Mouse (Mus musculus): ENCODE results near the gene Sirt2. TPM values are rescaled to one million over a fixed set of nuclear protein-coding genes. Genes with fewer than 3 reads are reported as not detected.

The Sirt2 gene
- polyA plus RNA-seq, 1 experiment: 203 TPM

GRCm38 (mm10) chr7:28819571-28819970 is 53.0 kb downstream of the Sirt2 start:
- Histone ChIP-seq H3K4me1 (ENCODE audit: control insufficient read depth, insufficient read depth, low read length) (peaks cover 4% of the 10 kb centered on the region), H3K27me3 (ENCODE audit: control insufficient read depth, insufficient read depth, low read length) (no peaks in the 10 kb centered on the region), H3K4me3 (ENCODE audit: control insufficient read depth, low read depth, low read length) (no peak overlapping the region), H3K27ac (ENCODE audit: control insufficient read depth, insufficient read depth, low read depth, low read length) (no peak overlapping the region; the same call in 1 of the 2 replicates), H3K36me3 (ENCODE audit: control insufficient read depth, insufficient read depth, low read length) (peaks cover 8% of the 10 kb centered on the region)
- TF ChIP-seq POLR2A (IDR thresholded peaks at IDR 0.05; ENCODE audit: control insufficient read depth, low read depth, low read length): no peak

- no peaks in the 10 kb centered on the region for H3K27me3 ChIP-seq (ENCODE audit: control insufficient read depth, insufficient read depth, low read length)
- H3K36me3 ChIP-seq (ENCODE audit: control insufficient read depth, insufficient read depth, low read length): peaks cover 4% of the 10 kb centered on the region
- TF ChIP-seq POLR2A (IDR thresholded peaks at IDR 0.05; ENCODE audit: control insufficient read depth, low read depth, low read length) (no peak), CTCF (IDR thresholded peaks at IDR 0.05; ENCODE audit: control insufficient read depth, insufficient read depth, insufficient replicate concordance, low read depth, low read length) (no peak)
- H3K4me1 ChIP-seq (ENCODE audit: control insufficient read depth, insufficient read depth, low read length): peaks cover 6% of the 10 kb centered on the region
- 0 out of 2 replicates have a peak overlapping the region, but pooled peaks have one; percentile 16 for H3K27ac ChIP-seq (ENCODE audit: control insufficient read depth, insufficient read depth, low read depth, low read length)
- no peak overlapping the region for H3K4me3 ChIP-seq (ENCODE audit: control insufficient read depth, low read depth, low read length)
Measured at GRCm38 (mm10) chr7:28820358-28821260, 54.1 kb downstream of the Sirt2 start.

- Histone ChIP-seq H3K27me3 (ENCODE audit: control insufficient read depth, insufficient read depth, low read length) (no peaks in the 10 kb centered on the region), H3K4me1 (ENCODE audit: control insufficient read depth, insufficient read depth, low read length) (peaks cover 7% of the 10 kb centered on the region), H3K27ac (ENCODE audit: control insufficient read depth, insufficient read depth, low read depth, low read length) (no peak overlapping the region), H3K36me3 (ENCODE audit: control insufficient read depth, insufficient read depth, low read length) (peaks cover 4% of the 10 kb centered on the region), H3K4me3 (ENCODE audit: control insufficient read depth, low read depth, low read length) (no peak overlapping the region)
- TF ChIP-seq CTCF (IDR thresholded peaks at IDR 0.05; ENCODE audit: control insufficient read depth, insufficient read depth, insufficient replicate concordance, low read depth, low read length): no peak
- no peak for TF ChIP-seq POLR2A (IDR thresholded peaks at IDR 0.05; ENCODE audit: control insufficient read depth, low read depth, low read length)
Measured at GRCm38 (mm10) chr7:28821261-28821831, 54.8 kb downstream of the Sirt2 start.

- no peaks in the 10 kb centered on the region for H3K27me3 ChIP-seq (ENCODE audit: control insufficient read depth, insufficient read depth, low read length)
Measured at GRCm38 (mm10) chr7:28822556-28822955, 56.0 kb downstream of the Sirt2 start.

GRCm38 (mm10) chr7:28822993-28823903 is 56.7 kb downstream of the Sirt2 start:
- no peaks in the 10 kb centered on the region for H3K27me3 ChIP-seq (ENCODE audit: control insufficient read depth, insufficient read depth, low read length)
- peak overlapping the region; percentile 14; the same call in 1 of the 2 replicates for H3K27ac ChIP-seq (ENCODE audit: control insufficient read depth, insufficient read depth, low read depth, low read length)
- peaks cover 9% of the 10 kb centered on the region for H3K4me1 ChIP-seq (ENCODE audit: control insufficient read depth, insufficient read depth, low read length)
- no peak overlapping the region for H3K4me3 ChIP-seq (ENCODE audit: control insufficient read depth, low read depth, low read length)
- TF ChIP-seq POLR2A (IDR thresholded peaks at IDR 0.05; ENCODE audit: control insufficient read depth, low read depth, low read length) (no peak), CTCF (IDR thresholded peaks at IDR 0.05; ENCODE audit: control insufficient read depth, insufficient read depth, insufficient replicate concordance, low read depth, low read length) (no peak)
- peaks cover 4% of the 10 kb centered on the region for H3K36me3 ChIP-seq (ENCODE audit: control insufficient read depth, insufficient read depth, low read length)

More at GRCm38 (mm10) chr7:28822556-28822955, 56.0 kb downstream of the Sirt2 start:
- Histone ChIP-seq H3K27ac (ENCODE audit: control insufficient read depth, insufficient read depth, low read depth, low read length) (no peak overlapping the region), H3K4me1 (ENCODE audit: control insufficient read depth, insufficient read depth, low read length) (peaks cover 9% of the 10 kb centered on the region), H3K36me3 (ENCODE audit: control insufficient read depth, insufficient read depth, low read length) (peaks cover 4% of the 10 kb centered on the region), H3K4me3 (ENCODE audit: control insufficient read depth, low read depth, low read length) (no peak overlapping the region)
- TF ChIP-seq POLR2A (IDR thresholded peaks at IDR 0.05; ENCODE audit: control insufficient read depth, low read depth, low read length) (no peak), CTCF (IDR thresholded peaks at IDR 0.05; ENCODE audit: control insufficient read depth, insufficient read depth, insufficient replicate concordance, low read depth, low read length) (no peak)

GRCm38 (mm10) chr7:28823932-28824331 is 57.4 kb downstream of the Sirt2 start:
- no peak overlapping the region; the same call in 1 of the 2 replicates for H3K27ac ChIP-seq (ENCODE audit: control insufficient read depth, insufficient read depth, low read depth, low read length)
- H3K27me3 ChIP-seq (ENCODE audit: control insufficient read depth, insufficient read depth, low read length): no peaks in the 10 kb centered on the region
- H3K4me1 ChIP-seq (ENCODE audit: control insufficient read depth, insufficient read depth, low read length): peaks cover 9% of the 10 kb centered on the region
- TF ChIP-seq CTCF (IDR thresholded peaks at IDR 0.05; ENCODE audit: control insufficient read depth, insufficient read depth, insufficient replicate concordance, low read depth, low read length) (no peak), POLR2A (IDR thresholded peaks at IDR 0.05; ENCODE audit: control insufficient read depth, low read depth, low read length) (no peak)
- H3K36me3 ChIP-seq (ENCODE audit: control insufficient read depth, insufficient read depth, low read length): peaks cover 2% of the 10 kb centered on the region; the same call in 1 of the 2 replicates
- no peak overlapping the region for H3K4me3 ChIP-seq (ENCODE audit: control insufficient read depth, low read depth, low read length)

Data from testis, adult 2 months (tissue).